Mouse (Mus musculus) regulatory T cell (primary cell): Measurements from ENCODE around the gene Itgb1bp2.
"Not testable (repeated sequence)": the region's sequence is repeated elsewhere in the genome, so short reads cannot be mapped to it uniquely, and the experiment has no call there.

Experiments used
- in situ Hi-C: fragments of 300-600 bp; cut with MboI, MseI; formaldehyde crosslinking; loops from one replicate; pipeline ENCODE4 v1.15.1; 2025; ENCODE audit warnings: high pct_unique_total_duplicates

Itgb1bp2 gene

GRCm38 (mm10) chrX:101448886-101449475 lies at the start of gene Itgb1bp2:
Gene Itgb1bp2 (plus strand): TSS chrX:101449088.
- in situ Hi-C loops: loop anchor here (5.0 kb wide), 1 partner anchor 88 kb away; no protein-coding TSS in a partner anchor

GRCm38 (mm10) chrX:101418946-101419724 lies 29.8 kb upstream of the Itgb1bp2 start:
- in situ Hi-C loops: loop anchor here (5.0 kb wide), 1 partner anchor 87 kb away; no protein-coding TSS in a partner anchor

GRCm38 (mm10) chrX:101419725-101420699 lies 28.9 kb upstream of the Itgb1bp2 start:
- in situ Hi-C loops: loop anchor here (5.0 kb wide), 1 partner anchor 88 kb away; no protein-coding TSS in a partner anchor

- in situ Hi-C loops: no loop called here
These were observed 28.2 kb upstream of the Itgb1bp2 start, which contains the start of gene Zmym3 for GRCm38 (mm10) chrX:101420700-101421095. Gene Zmym3 (minus strand): TSS chrX:101420849.

GRCm38 (mm10) chrX:101423462-101423861 lies 25.4 kb upstream of the Itgb1bp2 start:
- in situ Hi-C loops: no loop called here

GRCm38 (mm10) chrX:101427774-101428173 lies 21.1 kb upstream of the Itgb1bp2 start:
- in situ Hi-C loops: no loop called here

GRCm38 (mm10) chrX:101428785-101429141 lies 20.1 kb upstream of the Itgb1bp2 start:
- in situ Hi-C loops: no loop called here

GRCm38 (mm10) chrX:101429142-101429949 lies 19.5 kb upstream of the Itgb1bp2 start, which contains the start of gene Nono:
Gene Nono (plus strand): TSS chrX:101429318.
- in situ Hi-C loops: no loop called here

GRCm38 (mm10) chrX:101429976-101430375 lies 18.9 kb upstream of the Itgb1bp2 start:
- in situ Hi-C loops: no loop called here

GRCm38 (mm10) chrX:101451147-101451546 lies 2.3 kb downstream of the Itgb1bp2 start:
- in situ Hi-C loops: no loop called here

- in situ Hi-C loops: no loop called here
These were observed 2.7 kb downstream of the Itgb1bp2 start for GRCm38 (mm10) chrX:101451591-101451990.

GRCm38 (mm10) chrX:101472202-101472601 lies 23.3 kb downstream of the Itgb1bp2 start:
- in situ Hi-C loops: no loop called here

- in situ Hi-C loops: no loop called here
These were observed 32.9 kb downstream of the Itgb1bp2 start for GRCm38 (mm10) chrX:101481604-101482350.

- in situ Hi-C loops: not testable (repeated sequence)
These were observed 37.7 kb downstream of the Itgb1bp2 start for GRCm38 (mm10) chrX:101486487-101487152.
